Mouse (Mus musculus) midbrain, postnatal 0 days (tissue): ENCODE measurements around the gene Zbtb21. TPM values are rescaled to one million over a fixed set of nuclear protein-coding genes. Genes with fewer than 3 reads are reported as not detected.
A peak's percentile ranks its signal among the peaks of the same experiment; 100 is the strongest.
"Not testable (repeated sequence)": the region's sequence is repeated elsewhere in the genome, so short reads cannot be mapped to it uniquely, and the experiment has no call there.

Experiments
- ATAC-seq: fragments of 200-750 bp; cut with Nextera tagmentation; 2 replicates; pipeline ENCODE4 v1.8.0; 2017; ENCODE audit warnings: moderate number of reproducible peaks, mild to moderate bottlenecking, moderate TSS enrichment, moderate library complexity; ENCODE audit not compliant: low FRiP score
- DNase-seq: peaks from one replicate; pipeline ENCODE4 v3.0.0-alpha.2; 2015; ENCODE audit warnings: low spot score
- H3K27ac ChIP-seq: fragments of 300-500 bp; sonication (generic); 2 replicates; pipeline ENCODE4 v1.5.1; 2014; ENCODE audit warnings: low read depth, mild to moderate bottlenecking, low read length, mixed read lengths
- H3K27me3 ChIP-seq: fragments of 300-500 bp; sonication (generic); 2 replicates; pipeline ENCODE4 v1.6.1; 2014; ENCODE audit warnings: low read length, control low read depth, mixed read lengths; ENCODE audit not compliant: insufficient read depth
- H3K36me3 ChIP-seq: fragments of 300-500 bp; sonication (generic); 2 replicates; pipeline ENCODE4 v1.6.1; 2014; ENCODE audit warnings: low read length, control low read depth, mixed read lengths; ENCODE audit not compliant: insufficient read depth
- H3K4me1 ChIP-seq: fragments of 300-500 bp; sonication (generic); 2 replicates; pipeline ENCODE4 v1.6.1; 2014; ENCODE audit warnings: mild to moderate bottlenecking, control low read depth, antibody characterized with exemption, low read length, mixed read lengths; ENCODE audit not compliant: insufficient read depth
- H3K4me2 ChIP-seq: fragments of 300-500 bp; sonication (generic); 2 replicates; pipeline ENCODE4 v1.6.1; 2014; ENCODE audit warnings: low read depth, mild to moderate bottlenecking, low read length, mixed read lengths; ENCODE audit not compliant: poor library complexity, severe bottlenecking
- H3K4me3 ChIP-seq: fragments of 300-500 bp; sonication (generic); 2 replicates; pipeline ENCODE4 v1.5.1; 2014; ENCODE audit warnings: low read depth, mild to moderate bottlenecking, low read length, moderate library complexity
- H3K9ac ChIP-seq: fragments of 300-500 bp; sonication (generic); replicated peaks from 2 replicates; pipeline ENCODE4 v1.6.1; 2014; ENCODE audit warnings: mild to moderate bottlenecking, low read length, moderate library complexity, mixed read lengths; ENCODE audit not compliant: poor library complexity, severe bottlenecking
- H3K9me3 ChIP-seq: fragments of 300-500 bp; sonication (generic); 2 replicates; pipeline ENCODE4 v1.6.1; 2016; ENCODE audit warnings: low read length, control low read depth
- CTCF ChIP-seq: IDR thresholded peaks from 2 replicates; pipeline ENCODE4 v1.5.1; 2016; ENCODE audit warnings: antibody characterized with exemption, mild to moderate bottlenecking
- WGBS: fragments of 180-500 bp; shearing (Covaris S2); extraction: QIAGEN DNeasy Blood & Tissue Kit; methylation state at CpG from one replicate; pipeline ENCODE4 v1.1.7; 2014; 5-methylcytosine and 5-hydroxymethylcytosine counted together
- polyA plus RNA-seq: library from polyadenylated mRNA; unstranded; fragments of >200 nt; fragmentation: Nextera tagmentation; extraction: Ambion mirVana; gene quantifications from 2 replicates; pipeline ENCODE4 v1.2.1, GENCODE M21; 2015
- total RNA-seq: library from RNA; depleted of rRNA; stranded (reverse); fragments of >200 nt; gene quantifications from 2 replicates; pipeline ENCODE4 v1.2.3, GENCODE M21; 2014; rRNA removed

The Zbtb21 gene
- 30.5 and 40.9 TPM in 2 replicates for total RNA-seq
- 9.4 and 9.5 TPM in 2 replicates for polyA plus RNA-seq

GRCm38 (mm10) chr16:97962151-97962948 is at the start of gene Zbtb21, which contains the start of gene C2cd2:
Gene Zbtb21 (minus strand): TSS chr16:97962622.
Gene C2cd2 (minus strand): TSS chr16:97962598.
- TF ChIP-seq CTCF = 0 out of 2 replicates have a peak, but pooled peaks have one; percentile 10
- H3K27ac ChIP-seq = peak within 1 kb of the TSS; percentile 96
- WGBS = under 1% methylated on average over 78 of the region's 78 CpGs
- peak within 1 kb of the TSS; percentile 64 for H3K4me3 ChIP-seq
- peak within 1 kb of the TSS; percentile 67 for H3K4me2 ChIP-seq
- peak within 1 kb of the TSS; percentile 86 for H3K9ac ChIP-seq
- peak; percentile 99 for ATAC-seq
- DNase-seq = peak; percentile 98
- H3K4me1 ChIP-seq = no peaks in the 10 kb centered on the region
- H3K27me3 ChIP-seq = no peaks in the 10 kb centered on the region
- 0 out of 2 replicates have a peak, but pooled peaks cover 2% of the 10 kb centered on the region for H3K36me3 ChIP-seq
- no peaks in the 10 kb centered on the region for H3K9me3 ChIP-seq

GRCm38 (mm10) chr16:97997383-97997731 is 34.9 kb upstream of the Zbtb21 start:
- peak overlapping the region; percentile 50; the same call in 1 of the 2 replicates for H3K9ac ChIP-seq
- not testable (repeated sequence) for H3K27me3 ChIP-seq, H3K27ac ChIP-seq, H3K36me3 ChIP-seq, H3K9me3 ChIP-seq, H3K4me1 ChIP-seq
- 0% methylated on average over 8 of the region's 8 CpGs for WGBS
- H3K4me3 ChIP-seq = peak overlapping the region; percentile 55
- DNase-seq (peak; percentile 3), ATAC-seq (peak; percentile 77)
- H3K4me2 ChIP-seq = peak overlapping the region; percentile 70

- TF ChIP-seq CTCF = no peak
- Histone ChIP-seq H3K9me3 (no peaks in the 10 kb centered on the region), H3K27ac (0 out of 2 replicates have a peak within 1 kb of the TSS, but pooled peaks have one; percentile 32), H3K4me2 (peak within 1 kb of the TSS; percentile 70), H3K27me3 (no peaks in the 10 kb centered on the region), H3K4me3 (peak within 1 kb of the TSS; percentile 55), H3K36me3 (no peaks in the 10 kb centered on the region), H3K4me1 (peaks cover 5% of the 10 kb centered on the region; the same call in 1 of the 2 replicates), H3K9ac (peak within 1 kb of the TSS; percentile 50)
- DNase-seq (peak; percentile 86), ATAC-seq (peak; percentile 98)
- 3% methylated on average over 22 of the region's 22 CpGs for WGBS
These were observed 34.4 kb upstream of the Zbtb21 start, which contains the start of gene B230307C23Rik for GRCm38 (mm10) chr16:97996616-97997382. Gene B230307C23Rik (plus strand): TSS chr16:97997315.

GRCm38 (mm10) chr16:97995849-97996615 is 33.6 kb upstream of the Zbtb21 start:
- whole genome bisulfite sequencing = 15% methylated on average over 1 of the region's 1 CpGs
- H3K27ac ChIP-seq = no peak overlapping the region

GRCm38 (mm10) chr16:97992477-97992876 is 30.1 kb upstream of the Zbtb21 start:
- not testable (repeated sequence) for H3K9ac ChIP-seq, H3K27me3 ChIP-seq, H3K4me3 ChIP-seq, H3K9me3 ChIP-seq, H3K4me2 ChIP-seq, DNase-seq, H3K27ac ChIP-seq, H3K36me3 ChIP-seq, H3K4me1 ChIP-seq, ATAC-seq
- 82% methylated on average over 3 of the region's 3 CpGs for WGBS

More at GRCm38 (mm10) chr16:97995849-97996615, 33.6 kb upstream of the Zbtb21 start:
- H3K27me3 ChIP-seq = no peaks in the 10 kb centered on the region
- peak; percentile 5 for DNase-seq
- H3K4me3 ChIP-seq = peak overlapping the region; percentile 55
- peak overlapping the region; percentile 50; the same call in 1 of the 2 replicates for H3K9ac ChIP-seq
- H3K9me3 ChIP-seq = no peaks in the 10 kb centered on the region
- peaks cover 5% of the 10 kb centered on the region; the same call in 1 of the 2 replicates for H3K4me1 ChIP-seq
- TF ChIP-seq CTCF = no peak
- peak overlapping the region; percentile 70 for H3K4me2 ChIP-seq
- H3K36me3 ChIP-seq = no peaks in the 10 kb centered on the region
- ATAC-seq = no peak
